Mouse (Mus musculus) spleen, postnatal 10 days (tissue): ENCODE data around the gene Treml2.
A peak's percentile ranks its signal among the peaks of the same experiment; 100 is the strongest.

Experiments used
- DNase-seq, 2 experiments: peaks; one replicate each; pipeline ENCODE4 v3.0.0; 2021 to 2022; ENCODE audit warnings: low spot score in 2 of 2

The Treml2 gene

GRCm38 (mm10) chr17:48299203-48299602 lies at the start of gene Treml2:
Treml2 (plus strand) TSS chr17:48299498.
- DNase-seq, result peak in 1 of 2 experiments; percentile 47

GRCm38 (mm10) chr17:48249501-48249900 lies 49.8 kb upstream of the Treml2 start:
- DNase-seq, result peak in 1 of 2 experiments; percentile 34

GRCm38 (mm10) chr17:48250631-48251030 lies 48.7 kb upstream of the Treml2 start:
- no peak for DNase-seq

GRCm38 (mm10) chr17:48256575-48256974 lies 42.7 kb upstream of the Treml2 start:
- DNase-seq, result no peak

GRCm38 (mm10) chr17:48261868-48262267 lies 37.4 kb upstream of the Treml2 start:
- DNase-seq, result no peak

GRCm38 (mm10) chr17:48263741-48264362 lies 35.4 kb upstream of the Treml2 start, which contains the start of gene Treml4:
Treml4 (plus strand) TSS chr17:48264295.
- no peak for DNase-seq

GRCm38 (mm10) chr17:48264662-48265061 lies 34.6 kb upstream of the Treml2 start:
- DNase-seq, result no peak

GRCm38 (mm10) chr17:48266138-48266537 lies 33.2 kb upstream of the Treml2 start:
- DNase-seq, result no peak

GRCm38 (mm10) chr17:48266610-48267304 lies 32.5 kb upstream of the Treml2 start:
- no peak for DNase-seq

GRCm38 (mm10) chr17:48267591-48267990 lies 31.7 kb upstream of the Treml2 start:
- DNase-seq, result no peak

GRCm38 (mm10) chr17:48268276-48268675 lies 31.0 kb upstream of the Treml2 start:
- no peak for DNase-seq

GRCm38 (mm10) chr17:48269833-48270232 lies 29.5 kb upstream of the Treml2 start:
- DNase-seq, result no peak

- DNase-seq, result peak; percentile 77 to 81
Measured at GRCm38 (mm10) chr17:48272158-48272557, 27.1 kb upstream of the Treml2 start.

GRCm38 (mm10) chr17:48272598-48272997 lies 26.7 kb upstream of the Treml2 start:
- DNase-seq, result peak; percentile 38 to 49

- no peak for DNase-seq
Measured at GRCm38 (mm10) chr17:48274098-48274497, 25.2 kb upstream of the Treml2 start.

- DNase-seq, result peak; percentile 86 to 91
Measured at GRCm38 (mm10) chr17:48274885-48275284, 24.4 kb upstream of the Treml2 start.

GRCm38 (mm10) chr17:48275736-48276135 lies 23.6 kb upstream of the Treml2 start:
- no peak for DNase-seq

GRCm38 (mm10) chr17:48278381-48278780 lies 20.9 kb upstream of the Treml2 start:
- no peak for DNase-seq

GRCm38 (mm10) chr17:48279002-48279401 lies 20.3 kb upstream of the Treml2 start:
- DNase-seq, result no peak

GRCm38 (mm10) chr17:48280943-48281738 lies 18.2 kb upstream of the Treml2 start:
- DNase-seq, result peak; percentile 25 to 44

GRCm38 (mm10) chr17:48281739-48282085 lies 17.6 kb upstream of the Treml2 start:
- DNase-seq, result peak in 1 of 2 experiments; percentile 64

- DNase-seq, result no peak
Measured at GRCm38 (mm10) chr17:48286765-48287164, 12.5 kb upstream of the Treml2 start.
